Mouse (Mus musculus) left cerebral cortex, postnatal 36 days (tissue): ENCODE data around the gene Chac1. TPM values are rescaled to one million over a fixed set of nuclear protein-coding genes. Genes with fewer than 3 reads are reported as not detected.
A peak's percentile ranks its signal among the peaks of the same experiment; 100 is the strongest.

ENCODE experiments used
- DNase-seq, 2 experiments: peaks; one replicate each; pipeline ENCODE4 v3.0.0; 2021 to 2022; ENCODE audit warnings: low spot score in 2 of 2, mixed read lengths in 1 of 2
- intact Hi-C: fragments of 180-260 bp; cut with DNase I; formaldehyde crosslinking; loops from one replicate; pipeline ENCODE4 v1.15.1; 2025
- total RNA-seq, 2 experiments: library from RNA; stranded (reverse); gene quantifications; 2 replicates each; pipeline ENCODE4 v1.2.3; 2021

Gene Chac1
- total RNA-seq, 2 experiments from 2014 or later = 8.2 to 8.9 TPM

DNA sequence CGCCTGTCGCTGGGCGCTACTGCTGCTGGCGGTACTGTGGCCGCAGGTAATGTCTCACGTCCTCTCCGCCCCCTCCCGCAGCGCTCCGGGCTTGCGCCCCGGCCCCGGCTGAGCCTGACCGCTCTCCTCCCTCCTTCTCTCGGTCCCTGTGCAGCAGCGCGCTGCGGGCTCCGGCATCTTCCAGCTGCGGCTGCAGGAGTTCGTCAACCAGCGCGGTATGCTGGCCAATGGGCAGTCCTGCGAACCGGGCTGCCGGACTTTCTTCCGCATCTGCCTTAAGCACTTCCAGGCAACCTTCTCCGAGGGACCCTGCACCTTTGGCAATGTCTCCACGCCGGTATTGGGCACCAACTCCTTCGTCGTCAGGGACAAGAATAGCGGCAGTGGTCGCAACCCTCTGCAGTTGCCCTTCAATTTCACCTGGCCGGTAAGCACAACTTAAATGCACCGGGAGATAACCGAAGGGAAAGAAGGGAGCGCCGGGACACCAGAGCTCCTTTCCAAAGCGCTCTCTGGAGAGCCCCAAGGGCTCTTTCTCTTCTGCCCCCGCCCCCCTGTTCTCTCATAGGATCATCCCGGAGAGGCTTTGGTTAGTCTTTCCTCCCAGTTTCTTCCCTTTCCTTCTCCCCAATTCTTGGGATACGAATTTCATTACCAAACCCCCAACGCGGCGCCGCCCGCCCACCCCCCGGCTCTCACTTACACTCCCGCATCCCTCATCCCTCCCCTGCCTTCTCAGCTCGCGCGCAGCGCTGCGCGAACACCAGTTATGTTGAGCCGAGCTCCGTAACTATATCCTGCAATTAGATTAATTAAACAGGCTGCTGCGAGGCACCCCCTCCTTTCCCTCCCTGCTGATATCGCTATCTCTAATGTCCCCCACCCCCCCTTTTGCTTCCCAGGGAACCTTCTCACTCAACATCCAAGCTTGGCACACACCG lies 24.6 kb upstream of the Chac1 start:
- intact Hi-C loops = loop anchor here (5.0 kb wide), 1 partner anchor 86 kb away; no protein-coding TSS in a partner anchor
- no peak for DNase-seq

DNA sequence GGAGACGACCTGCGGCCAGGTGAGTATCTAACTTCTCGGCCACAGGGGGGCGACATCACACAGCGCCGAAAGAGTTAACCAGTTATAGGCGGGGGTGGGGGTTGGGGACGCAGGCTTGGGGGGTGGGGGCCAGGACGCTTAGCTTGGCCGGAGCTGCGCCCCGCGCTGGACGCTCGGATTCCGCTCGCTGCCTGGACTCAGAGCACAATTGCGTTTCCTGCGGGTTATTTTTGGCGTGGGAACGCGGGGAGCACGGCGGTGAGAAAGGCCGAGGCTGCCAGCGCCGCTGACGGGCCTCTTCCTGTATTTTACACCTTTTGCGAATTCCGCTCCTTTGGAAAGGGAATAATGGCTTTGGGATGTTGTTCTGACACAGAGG lies 23.9 kb upstream of the Chac1 start:
- intact Hi-C loops = loop anchor here (5.0 kb wide), 1 partner anchor 85 kb away; no protein-coding TSS in a partner anchor
- no peak for DNase-seq

DNA sequence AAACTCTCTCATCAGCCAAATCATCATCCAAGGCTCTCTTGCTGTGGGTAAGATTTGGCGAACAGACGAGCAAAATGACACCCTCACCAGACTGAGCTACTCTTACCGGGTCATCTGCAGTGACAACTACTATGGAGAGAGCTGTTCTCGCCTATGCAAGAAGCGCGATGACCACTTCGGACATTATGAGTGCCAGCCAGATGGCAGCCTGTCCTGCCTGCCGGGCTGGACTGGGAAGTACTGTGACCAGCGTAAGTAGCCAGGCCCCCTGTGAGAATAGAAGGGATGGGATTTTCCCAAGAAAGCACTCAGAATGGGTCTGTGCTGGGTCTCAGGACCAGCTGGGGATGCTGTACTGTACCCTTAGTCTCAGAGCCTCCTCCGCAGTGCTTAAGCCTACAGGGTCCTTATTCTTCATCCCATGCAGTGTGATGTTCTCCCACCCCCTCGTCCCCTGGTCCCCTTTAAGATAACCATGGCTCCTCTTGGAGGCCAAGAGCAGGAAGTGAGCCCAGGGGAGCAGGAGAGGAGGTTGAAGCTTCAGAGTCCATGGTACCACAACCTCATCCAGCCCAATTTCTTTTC lies 23.0 kb upstream of the Chac1 start:
- DNase-seq = no peak
- intact Hi-C loops = loop anchor here (5.0 kb wide), 1 partner anchor 84 kb away; no protein-coding TSS in a partner anchor

DNA sequence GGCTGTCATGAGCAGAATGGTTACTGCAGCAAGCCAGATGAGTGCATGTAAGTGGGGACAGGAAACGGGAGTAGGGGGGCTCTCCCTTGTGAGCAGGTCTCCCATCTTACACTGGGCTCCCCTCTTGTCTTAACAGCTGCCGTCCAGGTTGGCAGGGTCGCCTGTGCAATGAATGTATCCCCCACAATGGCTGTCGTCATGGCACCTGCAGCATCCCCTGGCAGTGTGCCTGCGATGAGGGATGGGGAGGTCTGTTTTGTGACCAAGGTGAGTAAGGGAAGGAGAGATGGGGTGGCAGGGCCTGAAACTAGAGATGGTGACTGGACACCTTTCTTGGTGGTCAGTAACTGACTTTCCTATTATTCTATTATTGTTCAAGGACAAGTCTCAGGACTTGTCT lies 22.5 kb upstream of the Chac1 start:
- no peak for DNase-seq
- intact Hi-C loops = loop anchor here (5.0 kb wide), 1 partner anchor 84 kb away; no protein-coding TSS in a partner anchor

DNA sequence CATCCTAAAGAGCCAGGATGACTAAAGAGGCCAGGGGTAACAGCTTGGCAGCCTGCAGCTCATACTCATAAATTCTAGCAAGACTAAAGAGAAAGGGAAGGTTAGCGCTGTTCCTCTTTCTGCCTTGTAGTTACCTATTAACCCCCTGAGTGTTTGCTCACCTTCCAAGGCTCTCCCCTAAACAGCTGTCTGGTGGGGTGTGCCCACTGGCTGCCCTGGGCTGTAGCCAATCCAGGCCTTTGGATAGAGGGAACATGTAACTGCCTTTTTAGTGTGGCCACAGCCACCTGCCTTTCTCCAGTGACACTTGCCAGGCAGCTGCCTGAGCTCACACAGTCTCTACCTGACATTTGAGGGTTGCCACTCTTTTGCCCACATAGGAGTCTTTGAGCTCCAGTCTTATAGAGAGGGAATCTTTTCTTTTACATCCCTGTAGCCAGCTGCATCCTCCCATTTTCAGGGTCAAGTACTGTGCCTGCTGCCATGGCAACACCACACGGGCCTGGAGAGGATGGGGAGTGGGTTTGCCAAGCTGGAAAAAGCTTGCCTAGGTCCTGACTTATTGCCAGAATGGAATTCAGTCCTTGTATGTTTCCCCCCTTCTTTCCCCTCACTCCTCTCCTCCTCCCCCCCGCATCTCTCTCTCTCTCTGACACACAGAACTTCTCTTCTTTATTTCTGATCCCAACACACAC lies 21.8 kb upstream of the Chac1 start:
- DNase-seq = no peak
- intact Hi-C loops = loop anchor here (5.0 kb wide), 1 partner anchor 83 kb away; no protein-coding TSS in a partner anchor

DNA sequence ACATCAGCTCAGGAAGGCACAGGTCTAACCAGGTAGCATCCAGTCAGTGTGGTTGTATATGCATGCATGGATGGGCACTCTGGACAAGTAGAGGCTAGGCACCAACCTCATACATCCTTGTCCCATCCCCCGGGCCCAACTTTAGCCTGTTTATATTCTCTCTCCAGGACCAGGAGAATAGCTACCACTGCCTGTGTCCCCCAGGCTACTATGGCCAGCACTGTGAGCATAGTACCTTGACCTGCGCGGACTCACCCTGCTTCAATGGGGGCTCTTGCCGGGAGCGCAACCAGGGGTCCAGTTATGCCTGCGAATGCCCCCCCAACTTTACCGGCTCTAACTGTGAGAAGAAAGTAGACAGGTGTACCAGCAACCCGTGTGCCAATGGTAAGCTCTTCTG lies 20.2 kb upstream of the Chac1 start:
- intact Hi-C loops = no loop called here
- DNase-seq = no peak

DNA sequence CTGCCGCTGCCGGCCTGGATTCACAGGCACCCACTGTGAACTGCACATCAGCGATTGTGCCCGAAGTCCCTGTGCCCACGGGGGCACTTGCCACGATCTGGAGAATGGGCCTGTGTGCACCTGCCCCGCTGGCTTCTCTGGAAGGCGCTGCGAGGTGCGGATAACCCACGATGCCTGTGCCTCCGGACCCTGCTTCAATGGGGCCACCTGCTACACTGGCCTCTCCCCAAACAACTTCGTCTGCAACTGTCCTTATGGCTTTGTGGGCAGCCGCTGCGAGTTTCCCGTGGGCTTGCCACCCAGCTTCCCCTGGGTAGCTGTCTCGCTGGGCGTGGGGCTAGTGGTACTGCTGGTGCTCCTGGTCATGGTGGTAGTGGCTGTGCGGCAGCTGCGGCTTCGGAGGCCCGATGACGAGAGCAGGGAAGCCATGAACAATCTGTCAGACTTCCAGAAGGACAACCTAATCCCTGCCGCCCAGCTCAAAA lies 18.8 kb upstream of the Chac1 start:
- no peak for DNase-seq
- intact Hi-C loops = no loop called here

DNA sequence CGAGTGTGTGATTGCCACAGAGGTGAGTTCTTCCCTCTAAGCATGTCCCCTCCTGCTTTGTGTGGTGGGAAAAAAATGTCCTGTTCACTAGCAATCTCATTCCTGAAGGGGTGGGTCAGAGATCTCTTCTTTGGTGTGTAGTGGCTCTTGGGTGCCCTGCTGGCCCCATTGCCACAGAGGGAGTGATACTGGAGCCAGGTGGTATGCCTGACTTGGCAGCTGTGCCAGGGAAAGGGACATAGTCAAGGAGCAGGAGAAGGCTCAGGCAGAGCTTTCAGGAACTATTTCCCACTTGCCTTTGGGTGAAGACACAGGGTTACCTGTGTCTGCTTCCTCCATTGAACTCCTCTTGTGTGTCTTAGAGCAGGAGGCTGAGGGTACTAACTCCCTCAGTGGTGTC lies 16.9 kb upstream of the Chac1 start:
- no peak for DNase-seq
- intact Hi-C loops = no loop called here

DNA sequence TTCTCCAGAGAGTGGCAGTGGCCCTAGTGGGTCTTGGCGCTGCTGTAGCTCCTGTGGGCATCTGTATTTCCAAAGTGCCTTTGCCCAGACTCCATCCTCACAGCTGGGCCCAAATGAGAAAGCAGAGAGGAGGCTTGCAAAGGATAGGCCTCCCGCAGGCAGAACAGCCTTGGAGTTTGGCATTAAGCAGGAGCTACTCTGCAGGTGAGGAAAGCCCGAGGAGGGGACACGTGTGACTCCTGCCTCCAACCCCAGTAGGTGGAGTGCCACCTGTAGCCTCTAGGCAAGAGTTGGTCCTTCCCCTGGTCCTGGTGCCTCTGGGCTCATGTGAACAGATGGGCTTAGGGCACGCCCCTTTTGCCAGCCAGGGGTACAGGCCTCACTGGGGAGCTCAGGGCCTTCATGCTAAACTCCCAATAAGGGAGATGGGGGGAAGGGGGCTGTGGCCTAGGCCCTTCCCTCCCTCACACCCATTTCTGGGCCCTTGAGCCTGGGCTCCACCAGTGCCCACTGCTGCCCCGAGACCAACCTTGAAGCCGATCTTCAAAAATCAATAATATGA lies 16.0 kb upstream of the Chac1 start:
- DNase-seq = no peak
- intact Hi-C loops = loop anchor here (5.0 kb wide), 1 partner anchor 33 kb away; no protein-coding TSS in a partner anchor

DNA sequence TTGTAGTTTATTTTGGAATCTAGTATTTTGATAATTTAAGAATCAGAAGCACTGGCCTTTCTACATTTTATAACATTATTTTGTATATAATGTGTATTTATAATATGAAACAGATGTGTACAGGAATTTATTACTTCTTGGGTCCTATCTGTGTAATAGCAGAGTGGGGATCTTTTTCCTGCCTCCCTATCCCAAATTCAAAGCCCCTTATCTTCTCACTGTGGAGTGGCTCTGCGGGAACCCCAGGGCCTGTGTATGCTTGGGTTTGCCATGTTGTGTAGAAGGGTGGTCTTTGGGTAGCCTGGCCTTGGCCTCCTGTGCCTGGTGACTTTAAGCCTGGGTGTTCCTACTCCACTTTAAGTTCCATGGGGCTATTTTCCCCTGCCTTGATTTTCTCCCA lies 15.5 kb upstream of the Chac1 start:
- intact Hi-C loops = loop anchor here (5.0 kb wide), 1 partner anchor 33 kb away; no protein-coding TSS in a partner anchor

DNA sequence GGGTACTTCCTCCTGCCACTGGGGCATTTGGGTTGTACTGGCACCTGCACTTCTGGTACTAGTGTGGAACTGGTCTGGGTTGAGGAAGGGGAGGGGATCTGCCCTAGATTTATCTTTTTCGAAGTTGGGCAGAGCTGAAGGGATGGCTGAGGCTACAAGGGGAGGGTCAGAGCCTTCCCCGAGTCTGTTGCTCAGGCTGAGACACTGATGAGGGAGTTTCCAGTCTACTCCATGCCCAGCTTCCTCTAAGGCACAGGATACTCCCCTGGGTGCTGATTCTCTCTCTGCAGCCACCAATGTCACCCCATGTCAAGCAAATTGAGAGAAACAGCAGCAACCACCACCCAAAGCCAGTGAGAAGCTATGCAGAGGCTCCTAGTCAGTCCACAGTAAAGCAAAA lies 15.0 kb upstream of the Chac1 start:
- no peak for DNase-seq
- intact Hi-C loops = loop anchor here (5.0 kb wide), 1 partner anchor 34 kb away; no protein-coding TSS in a partner anchor

More for the DNA sequence above, 15.5 kb upstream of the Chac1 start:
- no peak for DNase-seq

DNA sequence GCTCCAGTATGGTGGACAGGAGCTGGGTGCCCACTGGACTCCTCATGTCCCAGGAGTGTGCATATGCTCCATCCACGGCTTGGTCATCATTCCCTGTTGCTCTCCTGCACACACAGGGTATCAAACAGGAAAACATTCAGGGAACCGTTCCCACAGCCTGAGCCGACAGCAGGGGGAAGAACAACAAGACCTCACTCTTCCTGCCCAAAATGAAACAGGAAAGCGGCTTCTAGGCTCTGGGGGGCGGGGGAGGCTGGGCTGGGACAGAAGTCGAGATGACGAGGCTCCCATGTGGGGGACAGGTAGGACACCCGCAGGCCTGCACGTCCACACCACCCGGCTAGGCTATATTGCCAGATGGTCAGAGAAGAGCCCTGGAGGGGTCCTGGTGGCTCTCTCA lies 14.6 kb upstream of the Chac1 start:
- intact Hi-C loops = loop anchor here (5.0 kb wide), 1 partner anchor 34 kb away; no protein-coding TSS in a partner anchor
- no peak for DNase-seq

DNA sequence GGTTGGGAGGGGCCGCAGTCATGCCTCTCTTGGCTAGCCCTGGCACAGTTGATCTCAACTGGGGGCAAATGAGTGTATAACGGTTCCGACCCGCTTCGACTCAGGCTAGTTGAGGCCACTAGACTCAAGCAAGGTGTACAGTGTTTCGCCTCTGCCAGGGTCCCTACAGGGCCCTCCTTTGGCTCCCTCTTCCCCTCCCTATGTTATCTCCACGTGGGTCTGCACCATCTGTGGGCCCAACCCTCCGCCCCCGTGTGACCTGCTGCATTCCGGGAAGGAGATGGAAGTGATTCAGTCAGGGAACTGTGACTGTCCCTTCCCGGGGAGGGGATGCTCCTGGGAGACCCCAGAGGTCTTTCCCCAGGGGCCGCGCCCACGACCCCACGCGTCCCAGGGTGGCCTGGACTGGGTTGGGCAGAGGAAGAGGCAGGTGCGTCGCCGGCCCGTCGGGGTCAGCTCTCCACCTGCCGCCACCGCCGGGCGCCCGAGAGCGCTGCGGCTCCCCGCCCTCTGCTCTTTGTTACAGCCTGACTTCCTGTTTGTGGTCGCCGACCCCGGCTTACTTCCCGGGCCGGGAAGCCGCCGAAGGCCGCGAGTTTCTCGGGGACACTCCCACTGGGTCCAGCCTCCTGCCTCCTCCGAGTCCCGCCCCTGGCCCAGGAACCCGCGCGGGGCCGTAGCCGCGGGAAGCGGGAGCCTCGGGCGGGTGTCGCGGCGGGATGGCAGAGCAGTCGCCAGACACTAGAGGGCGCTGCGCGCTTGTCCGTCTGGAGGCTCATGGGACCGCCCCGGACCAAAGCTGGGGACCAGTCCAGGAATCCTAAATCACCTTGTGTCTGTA lies 13.4 kb upstream of the Chac1 start:
- DNase-seq = peak; percentile 81 to 82
- intact Hi-C loops = loop anchor here (5.0 kb wide), 1 partner anchor 35 kb away; no protein-coding TSS in a partner anchor

DNA sequence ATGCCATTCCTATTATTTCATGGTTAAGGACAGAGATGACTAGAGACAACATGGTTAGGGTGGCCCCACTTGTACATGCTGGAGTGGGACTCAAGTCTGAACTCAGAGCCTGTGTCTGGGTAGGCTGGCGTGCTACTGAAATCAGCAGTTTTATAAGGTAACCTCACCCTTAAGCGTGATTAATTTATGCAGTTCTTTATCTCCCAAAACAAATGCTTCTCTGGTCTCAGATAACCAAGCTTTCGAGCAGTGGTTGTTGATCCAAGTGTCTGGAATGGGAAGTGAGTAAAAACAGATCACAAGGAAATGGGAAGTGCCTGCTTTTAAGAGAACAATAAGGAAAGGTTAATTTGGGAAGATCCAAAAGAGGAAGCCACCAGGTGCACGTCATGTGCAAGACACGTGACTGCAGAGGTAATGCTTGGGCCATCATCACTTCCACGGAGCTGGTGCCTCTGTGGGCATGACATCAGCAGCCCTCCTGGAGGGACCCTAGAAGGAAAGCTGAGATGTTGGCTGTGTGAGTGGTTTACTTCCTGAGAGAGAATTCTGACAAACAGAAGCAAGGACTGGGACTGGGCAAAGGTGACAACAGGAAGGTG lies 6.4 kb upstream of the Chac1 start:
- intact Hi-C loops = no loop called here
- no peak for DNase-seq

DNA sequence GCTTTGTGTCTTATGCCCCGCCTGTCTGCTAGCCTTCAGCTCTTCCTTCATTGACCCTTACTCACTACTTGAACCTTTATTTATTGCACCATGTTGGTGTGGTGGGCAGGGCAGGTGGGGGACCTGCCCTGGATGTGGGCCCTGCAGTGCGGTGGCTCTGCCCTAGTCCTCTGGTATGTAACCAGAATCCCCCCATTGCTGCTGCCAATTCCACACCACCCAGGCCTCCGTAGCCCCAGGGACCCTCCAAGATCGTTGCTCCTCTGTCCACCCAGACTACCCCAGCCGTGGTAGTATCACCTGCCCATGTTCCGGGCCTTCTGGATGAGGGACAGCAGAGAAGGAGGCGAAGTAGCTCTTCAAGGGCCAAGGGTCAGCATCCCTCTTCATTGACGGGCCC lies 2.7 kb downstream of the Chac1 start:
- intact Hi-C loops = no loop called here
- no peak for DNase-seq

DNA sequence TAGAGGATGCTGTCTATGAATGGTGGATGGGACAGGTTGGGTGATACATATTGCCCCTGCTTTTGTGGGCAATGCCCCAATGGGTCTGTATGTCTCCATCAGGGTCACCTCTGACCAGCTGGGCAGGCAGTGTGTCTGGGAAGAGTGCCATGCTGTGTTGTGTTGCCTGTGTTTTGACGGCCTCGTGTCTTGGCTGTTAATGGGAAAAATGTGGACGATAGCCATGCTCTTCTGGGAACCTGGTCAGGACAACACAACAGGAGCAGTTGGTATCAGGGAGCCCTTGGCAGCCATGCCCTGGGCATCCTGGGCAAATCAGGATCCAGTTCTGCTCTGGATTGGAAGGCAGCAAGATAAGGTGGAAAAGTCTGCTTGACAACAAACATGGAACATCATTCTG lies 4.1 kb downstream of the Chac1 start:
- intact Hi-C loops = no loop called here
- no peak for DNase-seq

DNA sequence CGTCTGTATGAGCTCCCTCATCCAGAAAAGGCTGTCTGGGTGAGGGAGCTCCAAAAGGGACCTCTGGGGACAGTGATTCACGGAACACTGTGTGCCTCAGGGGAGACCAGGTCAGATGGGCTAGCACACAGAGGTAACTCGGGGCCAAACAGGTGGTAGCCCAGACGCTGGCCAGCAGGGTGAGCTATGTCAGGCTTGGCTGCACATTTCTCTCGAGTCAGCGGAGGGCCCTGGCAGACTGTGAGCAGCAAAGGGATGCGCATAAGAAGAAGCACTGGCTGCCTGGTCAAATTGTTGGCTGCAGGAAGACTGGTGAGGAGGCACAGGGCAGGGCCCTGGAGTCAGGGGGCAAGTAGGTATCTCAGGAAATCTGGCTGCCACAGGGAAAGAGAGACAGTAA lies 4.6 kb downstream of the Chac1 start:
- no peak for DNase-seq

DNA sequence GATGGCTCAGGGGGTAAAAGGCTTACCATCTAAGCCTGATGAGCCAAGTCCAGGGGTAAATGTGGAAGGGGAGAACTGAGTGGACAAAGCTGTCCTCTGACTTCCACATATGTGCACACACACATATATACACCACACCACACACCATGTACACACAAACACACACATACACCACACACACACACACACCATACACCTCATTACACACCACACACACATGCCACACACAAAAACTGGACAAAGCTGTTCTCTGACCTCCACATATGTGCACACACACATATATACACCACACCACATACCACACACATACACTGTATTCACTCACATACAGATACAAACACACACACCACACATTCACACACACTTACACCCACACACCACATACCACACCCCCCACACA lies 5.3 kb downstream of the Chac1 start:
- intact Hi-C loops = no loop called here
- no peak for DNase-seq

More for the DNA sequence above, 4.6 kb downstream of the Chac1 start:
- intact Hi-C loops = no loop called here
